7 mouse cellular contexts compared by ENCODE assay signal in genomic region chr10:80932206-80932605, GRCm38 (mm10). TPM values are rescaled to one million over a fixed set of nuclear protein-coding genes. Genes with fewer than 3 reads are reported as not detected.
DNase-seq lines count a peak whose midpoint lies in the region; ATAC-seq lines count a peak whose summit lies in the region.

No protein-coding gene starts in this region.

- no peaks in the 10 kb centered on the region for H3K9me3 ChIP-seq in megakaryocyte, embryonic 14.5 days
- no peaks in the 10 kb centered on the region for H3K9me3 ChIP-seq in heart, embryonic 15.5 days (replicated peaks)
- no peaks in the 10 kb centered on the region for H3K9me3 ChIP-seq in liver, embryonic 16.5 days (replicated peaks; ENCODE audit: control insufficient read depth, low read length)

- no peak overlapping the region for H3K27ac ChIP-seq in brown adipose tissue, adult 24 weeks (replicated peaks; ENCODE audit: low read depth, low read length)
- H3K27ac ChIP-seq in heart, embryonic 15.5 days = peak overlapping the region; percentile 74
- H3K27ac ChIP-seq in liver, embryonic 16.5 days (ENCODE audit: low read length) = no peak overlapping the region

- H3K4me2 ChIP-seq in heart, embryonic 15.5 days = peak overlapping the region; percentile 86
- H3K4me2 ChIP-seq in liver, embryonic 16.5 days (ENCODE audit: low read depth, low read length) = peak overlapping the region; percentile 92

- H3K4me1 ChIP-seq in megakaryocyte, embryonic 14.5 days = peaks cover 90% of the 10 kb centered on the region
- peaks cover 20% of the 10 kb centered on the region for H3K4me1 ChIP-seq in brown adipose tissue, adult 24 weeks (ENCODE audit: control insufficient read depth, insufficient read depth, insufficient read length, low read length)
- peaks cover 75% of the 10 kb centered on the region for H3K4me1 ChIP-seq in heart, embryonic 15.5 days (replicated peaks)
- peaks cover 51% of the 10 kb centered on the region for H3K4me1 ChIP-seq in liver, embryonic 16.5 days (ENCODE audit: control insufficient read depth, low read depth, low read length)

- H3K36me3 ChIP-seq in megakaryocyte, embryonic 14.5 days (replicated peaks; ENCODE audit: low read length) = peaks cover 12% of the 10 kb centered on the region
- H3K36me3 ChIP-seq in heart, embryonic 15.5 days = no peaks in the 10 kb centered on the region
- no peaks in the 10 kb centered on the region for H3K36me3 ChIP-seq in liver, embryonic 16.5 days (ENCODE audit: control insufficient read depth, insufficient read depth)
- H3K36me3 ChIP-seq in splenic B cell, adult 2 months (ENCODE audit: control insufficient read depth, insufficient read depth, low read length, poor library complexity, severe bottlenecking) = peaks cover 2% of the 10 kb centered on the region; the same call in 1 of the 2 replicates

- ATAC-seq in megakaryocyte, adult 5-6 weeks (ENCODE audit: poor library complexity, severe bottlenecking) = no peak
- ATAC-seq in heart, embryonic 15.5 days (replicated peaks; ENCODE audit: insufficient number of reproducible peaks, insufficient read depth, low FRiP score, low read depth) = no peak
- no peak for ATAC-seq in liver, embryonic 16.5 days (ENCODE audit: low read depth)

- peaks cover 33% of the 10 kb centered on the region for H3K27me3 ChIP-seq in megakaryocyte, embryonic 14.5 days (replicated peaks)
- H3K27me3 ChIP-seq in heart, embryonic 15.5 days = no peaks in the 10 kb centered on the region
- H3K27me3 ChIP-seq in liver, embryonic 16.5 days (ENCODE audit: control insufficient read depth, insufficient read depth, low read depth, low read length) = peaks cover 77% of the 10 kb centered on the region
- H3K27me3 ChIP-seq in splenic B cell, adult 2 months (ENCODE audit: control insufficient read depth, insufficient read depth, low read length, poor library complexity, severe bottlenecking) = no peaks in the 10 kb centered on the region

- peak overlapping the region; percentile 82 for H3K9ac ChIP-seq in heart, embryonic 15.5 days
- H3K9ac ChIP-seq in liver, embryonic 16.5 days (ENCODE audit: low read depth, low read length) = no peak overlapping the region; the same call in 1 of the 2 replicates

- peak; percentile 36 for DNase-seq in splenic B cell, adult 2 months (ENCODE audit: low read depth, low spot score)
- DNase-seq in layer of hippocampus, adult 11-12 months (ENCODE audit: low spot score) = no peak

- WGBS in heart, embryonic 15.5 days = 4% methylated on average over 20 of the region's 20 CpGs
- WGBS in liver, embryonic 16.5 days (ENCODE audit: insufficient replicate concordance) = under 1% methylated on average over 20 of the region's 20 CpGs

- H3K4me3 ChIP-seq in megakaryocyte, embryonic 14.5 days (replicated peaks) = peak overlapping the region; percentile 98
- peak overlapping the region; percentile 31 for H3K4me3 ChIP-seq in brown adipose tissue, adult 24 weeks (ENCODE audit: insufficient read depth, low read depth, low read length)
- H3K4me3 ChIP-seq in heart, embryonic 15.5 days = peak overlapping the region; percentile 81
- peak overlapping the region; percentile 42 for H3K4me3 ChIP-seq in liver, embryonic 16.5 days (ENCODE audit: low read depth, low read length)

RNA-seq across cellular contexts. Expression of gene Gadd45b, which starts 2.3 kb away (rescaled TPM):
- 29.3 and 96.0 TPM in 2 replicates for polyA plus RNA-seq in megakaryocyte, embryonic 14.5 days (2012; ENCODE audit: insufficient read depth, low replicate concordance)
- 11.0 and 12.9 TPM in 2 replicates for total RNA-seq in megakaryocyte, adult 5-6 weeks (2015)
- total RNA-seq in megakaryocyte, adult 5-6 weeks (2017) = 9.4 and 20.3 TPM in 2 replicates
- polyA plus RNA-seq in brown adipose tissue, adult 24 weeks (2012; ENCODE audit: insufficient read depth, insufficient read length, missing spikeins) = 7.2 and 10.3 TPM in 2 replicates
- 30.8 and 34.1 TPM in 2 replicates for polyA plus RNA-seq in heart, embryonic 15.5 days (2015; fragmentation: Nextera tagmentation; extraction: Ambion mirVana)
- 4.0 and 5.0 TPM in 2 replicates for polyA plus RNA-seq in liver, embryonic 16.5 days (2015; fragmentation: Nextera tagmentation; extraction: Ambion mirVana)

RNA-seq across cellular contexts. Expression of gene Lmnb2, which starts 14.2 kb away (rescaled TPM):
- polyA plus RNA-seq in megakaryocyte, embryonic 14.5 days (2012; ENCODE audit: insufficient read depth, low replicate concordance) = 11.8 and 16.6 TPM in 2 replicates
- total RNA-seq in megakaryocyte, adult 5-6 weeks (2015) = 7.7 and 9.5 TPM in 2 replicates
- total RNA-seq in megakaryocyte, adult 5-6 weeks (2017) = 35.2 and 35.8 TPM in 2 replicates
- 1.9 and 4.9 TPM in 2 replicates for polyA plus RNA-seq in brown adipose tissue, adult 24 weeks (2012; ENCODE audit: insufficient read depth, insufficient read length, missing spikeins)
- polyA plus RNA-seq in heart, embryonic 15.5 days (2015; fragmentation: Nextera tagmentation; extraction: Ambion mirVana) = 22.0 and 32.1 TPM in 2 replicates
- 10.3 TPM in 2 replicates for polyA plus RNA-seq in liver, embryonic 16.5 days (2015; fragmentation: Nextera tagmentation; extraction: Ambion mirVana)

RNA-seq across cellular contexts. Expression of gene Timm13, which starts 31.4 kb away (rescaled TPM):
- polyA plus RNA-seq in megakaryocyte, embryonic 14.5 days (2012; ENCODE audit: insufficient read depth, low replicate concordance) = 88.8 and 345 TPM in 2 replicates
- 60.1 and 74.7 TPM in 2 replicates for total RNA-seq in megakaryocyte, adult 5-6 weeks (2015)
- 31.8 and 44.9 TPM in 2 replicates for total RNA-seq in megakaryocyte, adult 5-6 weeks (2017)
- 319 and 342 TPM in 2 replicates for polyA plus RNA-seq in brown adipose tissue, adult 24 weeks (2012; ENCODE audit: insufficient read depth, insufficient read length, missing spikeins)
- 269 and 299 TPM in 2 replicates for polyA plus RNA-seq in heart, embryonic 15.5 days (2015; fragmentation: Nextera tagmentation; extraction: Ambion mirVana)
- polyA plus RNA-seq in liver, embryonic 16.5 days (2015; fragmentation: Nextera tagmentation; extraction: Ambion mirVana) = 151 and 160 TPM in 2 replicates

Comparison
In these comparisons a context has a peak if more than half of its experiments do, and no peak if none do; other contexts are left out.
1. H3K4me3 ChIP-seq: peak in every context shown above with its lines; median percentile 98 in megakaryocyte, embryonic 14.5 days; 81 in heart, embryonic 15.5 days; 42 in liver, embryonic 16.5 days; 31 in brown adipose tissue, adult 24 weeks.